Mouse (Mus musculus): ENCODE measurements around the gene Zfp62.

Zfp62 gene

DNA sequence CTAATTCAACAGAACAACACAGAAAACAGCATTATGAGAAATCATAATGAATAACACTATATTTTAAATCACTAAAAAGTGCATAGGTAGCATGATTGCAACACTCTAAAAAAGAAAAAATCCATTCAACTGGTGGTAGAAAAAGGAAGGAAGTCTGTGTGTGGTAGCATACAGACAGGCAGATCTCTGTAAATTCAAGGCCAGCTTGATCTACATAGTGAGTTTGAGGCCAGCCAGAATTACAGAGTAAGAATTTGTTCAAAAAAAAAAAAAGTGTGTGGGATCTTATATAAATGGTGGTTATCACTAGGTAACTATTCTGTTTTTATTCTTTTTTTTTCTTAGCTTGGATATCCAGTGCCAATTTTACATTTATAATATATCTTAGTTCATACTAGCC lies 1.9 kb upstream of the Zfp62 start:
- POLR2A ChIA-PET, result interaction anchor here in 2 of 4 experiments (0.5 to 3.4 kb wide), 6 partner anchors 9 to 69 kb away, joined by 3 to 20 read pairs (median 4); no protein-coding TSS in a partner anchor
- CTCF ChIA-PET, result no interaction called here

- ChIA-PET CTCF (interaction anchor here in 1 of 4 experiments (0.9 kb wide), 1 partner anchor 643 kb away, joined by 5 read pairs; no protein-coding TSS in a partner anchor), POLR2A (interaction anchor here in 3 of 4 experiments (0.5 to 3.5 kb wide), 35 partner anchors 9 to 958 kb away, joined by 3 to 22 read pairs (median 6); partner anchors contain the start of genes Btnl9 (in 2 of the 3), Olfr1395 (in 1 of the 3) and Trim41 (in 1 of the 3))
These were observed 1.0 kb upstream of the Zfp62 start for GRCm38 (mm10) chr11:49202071-49202470.

DNA sequence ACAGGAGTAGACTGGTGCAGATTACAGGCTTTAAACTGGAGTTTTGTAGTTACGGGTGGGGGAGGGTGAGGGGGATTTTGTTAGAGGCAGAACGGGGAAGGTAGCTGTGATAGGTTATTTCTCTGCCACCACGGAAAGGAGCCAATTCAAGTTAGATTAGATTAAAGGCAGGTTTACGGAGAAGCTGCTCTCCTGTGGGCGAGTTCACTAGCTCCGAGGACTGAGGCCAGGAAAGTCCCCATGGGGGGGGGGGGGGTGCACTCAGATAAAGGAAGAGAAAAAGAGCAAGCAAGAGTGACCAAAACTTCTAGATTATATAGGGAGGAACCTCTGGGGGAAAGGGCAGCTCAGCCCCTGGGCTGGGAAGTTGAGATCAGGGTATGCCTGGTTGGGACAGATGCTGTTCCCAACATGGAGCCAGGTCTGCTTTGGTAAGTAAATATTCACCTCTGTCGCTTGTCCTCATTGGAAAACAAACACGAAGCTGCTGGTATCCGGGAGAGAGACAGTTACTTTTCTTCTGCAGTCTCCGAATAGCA lies 500 bp upstream of the Zfp62 start:
- ChIA-PET POLR2A (interaction anchor here (0.5 to 4.1 kb wide), 57 partner anchors 8 to 1511 kb away, joined by 3 to 25 read pairs (median 5); partner anchors contain the start of genes Mgat1 (in 3 of the 4), Btnl9 (in 2 of the 4), Trim41 (in 2 of the 4) and Olfr1395 (in 1 of the 4)), CTCF (interaction anchor here in 1 of 4 experiments (0.9 kb wide), 1 partner anchor 643 kb away, joined by 5 read pairs; no protein-coding TSS in a partner anchor)

DNA sequence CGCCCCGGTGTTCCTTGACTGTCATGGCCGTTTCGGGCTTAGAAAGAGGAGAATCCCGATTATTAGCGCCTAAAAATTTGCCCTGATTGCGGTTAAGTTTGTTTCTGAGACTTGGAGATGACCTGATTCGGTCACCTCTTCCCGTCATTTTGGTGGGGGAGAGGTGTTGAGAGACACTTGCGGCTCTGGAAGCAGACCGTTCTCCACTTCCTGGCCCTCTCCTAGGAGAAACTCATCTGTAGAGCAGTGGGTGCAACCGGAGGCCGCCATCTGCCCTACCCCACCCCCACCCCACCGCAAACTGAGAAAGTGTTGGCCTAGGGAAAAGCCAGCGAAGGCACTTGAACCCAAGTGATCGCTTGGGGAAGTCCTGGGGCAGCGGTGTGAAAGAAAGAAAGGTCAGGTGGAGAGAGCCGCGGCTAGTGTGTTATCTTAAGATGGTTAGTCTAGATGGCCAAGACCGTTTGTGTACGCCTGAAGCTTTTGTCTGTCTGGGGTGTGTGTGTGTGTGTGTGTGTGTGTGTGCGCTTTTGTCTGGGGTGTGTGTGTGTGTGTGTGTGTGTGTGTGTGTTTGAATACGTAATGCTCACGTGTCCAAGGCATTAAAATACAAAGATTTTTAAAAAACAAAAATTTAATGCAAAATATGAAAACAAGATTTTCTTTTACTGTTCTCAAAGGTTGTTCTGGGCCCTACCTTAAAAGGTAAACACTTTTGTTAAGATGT lies 842 bp downstream of the Zfp62 start:
- ChIA-PET POLR2A (interaction anchor here (0.6 to 4.1 kb wide), 32 partner anchors 7 to 387 kb away, joined by 3 to 25 read pairs (median 7); partner anchors contain the start of genes Mgat1 (in 2 of the 4), Trim41 (in 2 of the 4) and Btnl9 (in 1 of the 4)), CTCF (no interaction called here)

DNA sequence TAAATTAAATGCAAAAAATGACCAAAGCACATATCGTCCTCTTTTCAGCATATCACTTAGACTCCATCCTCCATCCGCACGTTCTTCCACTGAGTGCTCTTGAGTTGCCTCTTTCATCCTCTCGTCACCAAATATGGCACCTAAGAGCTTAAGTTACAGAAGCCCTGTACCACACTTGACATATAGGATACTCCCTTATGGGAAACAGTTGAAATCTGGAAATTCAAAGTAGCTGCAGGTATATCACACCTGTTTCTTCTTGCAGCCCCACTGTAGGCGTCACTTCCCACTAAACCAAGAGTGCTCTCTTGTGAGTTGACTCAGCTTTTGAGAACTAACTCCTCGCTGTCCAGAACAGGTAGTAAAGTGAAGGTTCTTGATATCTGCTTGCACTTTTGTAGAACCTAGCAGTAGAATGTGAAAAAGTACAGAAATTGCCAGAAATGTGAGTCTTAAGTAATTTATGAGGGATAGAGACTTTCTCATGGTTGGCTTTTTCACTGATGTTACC lies 2.0 kb downstream of the Zfp62 start:
- POLR2A ChIA-PET, result interaction anchor here in 2 of 4 experiments (0.9 to 4.1 kb wide), 4 partner anchors 9 to 41 kb away, joined by 3 to 25 read pairs (median 12); partner anchors contain the start of gene Mgat1 (in 1 of the 2)
- CTCF ChIA-PET, result no interaction called here

GRCm38 (mm10) chr11:49207495-49207894 lies 4.4 kb downstream of the Zfp62 start:
- ChIA-PET POLR2A (interaction anchor here in 1 of 4 experiments (2.4 kb wide), 1 partner anchor 11 kb away, joined by 6 read pairs; no protein-coding TSS in a partner anchor), CTCF (no interaction called here)

DNA sequence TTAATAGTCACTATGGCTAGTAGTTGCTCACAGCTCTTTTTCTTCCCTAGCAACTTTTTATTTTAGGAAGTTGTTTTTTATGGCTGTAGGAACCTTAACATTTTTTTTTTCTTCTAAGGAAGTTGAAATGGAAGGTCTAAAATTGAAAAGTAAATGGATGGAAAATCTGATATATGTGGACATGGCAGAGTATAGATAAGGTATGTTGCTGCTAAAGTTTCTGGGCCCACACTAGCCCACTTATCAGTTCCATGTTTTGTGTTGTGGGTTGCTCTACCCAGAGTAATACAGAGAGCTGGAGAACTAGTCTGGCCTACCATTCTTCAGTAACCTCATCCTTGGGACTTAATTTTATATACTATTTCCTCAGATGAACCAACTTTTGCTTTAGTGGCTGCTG lies 9.5 kb downstream of the Zfp62 start:
- POLR2A ChIA-PET, result interaction anchor here in 2 of 4 experiments (0.6 to 2.6 kb wide), 4 partner anchors 8 to 10 kb away, joined by 3 to 16 read pairs (median 3); partner anchors contain the start of gene Zfp62 (in 2 of the 2)
- CTCF ChIA-PET, result no interaction called here

GRCm38 (mm10) chr11:49213505-49213904 lies 10.4 kb downstream of the Zfp62 start:
- POLR2A ChIA-PET, result interaction anchor here in 2 of 4 experiments (0.8 to 1.2 kb wide), 3 partner anchors 9 to 11 kb away, joined by 3 to 4 read pairs (median 3); partner anchors contain the start of gene Zfp62 (in 2 of the 2)
- CTCF ChIA-PET, result no interaction called here

- CTCF ChIA-PET, result no interaction called here
- POLR2A ChIA-PET, result interaction anchor here in 3 of 4 experiments (1.1 to 2.8 kb wide), 8 partner anchors 11 to 35 kb away, joined by 3 to 22 read pairs (median 6); partner anchors contain the start of gene Zfp62 (in 3 of the 3)
These were observed 16.2 kb downstream of the Zfp62 start for GRCm38 (mm10) chr11:49219271-49219670.

DNA sequence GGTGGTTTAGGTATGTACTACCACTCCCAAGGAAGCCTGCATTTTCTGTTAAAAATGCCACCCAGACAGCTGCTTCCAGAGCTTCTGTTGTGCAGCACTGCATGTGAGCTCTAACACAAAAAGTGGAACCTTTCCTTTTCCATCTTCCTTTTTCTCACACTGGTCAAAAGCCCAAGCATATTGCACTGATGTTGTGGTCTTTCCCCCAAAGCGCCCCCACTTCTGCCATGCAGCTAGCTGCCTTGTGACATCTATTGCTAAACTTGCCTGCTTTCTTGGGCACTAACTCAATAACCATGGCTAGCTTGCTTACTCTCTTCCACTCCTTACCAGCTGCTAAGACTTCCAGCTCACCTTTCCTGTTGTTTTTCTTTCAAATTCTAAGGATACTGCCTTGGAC lies 21.4 kb downstream of the Zfp62 start:
- POLR2A ChIA-PET, result interaction anchor here in 2 of 4 experiments (0.6 to 1.6 kb wide), 2 partner anchors 21 to 430 kb away, joined by 3 read pairs; partner anchors contain the start of gene Zfp62 (in 1 of the 2)
- CTCF ChIA-PET, result no interaction called here

- ChIA-PET CTCF (no interaction called here), POLR2A (interaction anchor here in 2 of 4 experiments (0.9 to 2.8 kb wide), 6 partner anchors 8 to 30 kb away, joined by 3 to 9 read pairs (median 3); partner anchors contain the start of gene Zfp62 (in 1 of the 2))
These were observed 29.7 kb downstream of the Zfp62 start for GRCm38 (mm10) chr11:49232781-49233180.

DNA sequence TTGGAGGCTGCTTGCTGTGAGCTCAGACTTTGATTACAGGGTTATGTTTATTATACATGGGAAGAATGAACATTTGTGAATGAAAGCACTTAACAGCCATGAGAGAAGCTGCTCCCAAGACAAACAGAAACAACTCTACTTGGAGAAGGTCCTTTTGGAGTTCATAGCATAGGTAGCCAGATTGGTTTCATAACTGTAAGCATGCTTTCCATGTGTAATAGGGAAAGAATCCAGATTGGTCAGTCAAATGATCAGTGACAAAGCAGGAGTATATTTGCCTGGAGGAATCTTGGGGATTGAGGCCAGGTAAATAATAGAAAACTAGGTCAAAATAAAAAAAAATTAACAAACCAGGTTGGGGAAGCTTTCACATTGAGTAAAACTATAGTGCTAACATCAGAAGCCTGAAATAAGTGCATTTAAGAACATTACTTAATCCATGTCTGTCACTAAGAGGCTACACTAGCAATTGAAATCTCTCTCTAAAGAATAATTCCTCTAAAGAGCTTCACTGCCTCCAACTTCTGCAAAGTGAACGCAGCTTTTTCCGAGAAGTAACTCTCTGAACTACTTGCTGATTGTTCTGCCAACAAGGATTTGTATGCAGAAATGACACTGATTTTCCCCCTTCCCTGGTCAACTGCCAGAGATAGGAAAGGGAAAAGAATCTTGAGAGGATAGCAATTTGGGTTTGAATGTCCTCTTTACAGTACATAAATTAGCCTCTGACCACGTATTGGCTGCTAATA lies 32.5 kb downstream of the Zfp62 start:
- ChIA-PET POLR2A (interaction anchor here in 3 of 4 experiments (0.7 to 1.3 kb wide), 4 partner anchors 10 to 444 kb away, joined by 3 to 4 read pairs (median 3); partner anchors contain the start of gene Zfp62 (in 2 of the 3)), CTCF (interaction anchor here in 1 of 4 experiments (1.0 kb wide), 1 partner anchor 15 kb away, joined by 3 read pairs; no protein-coding TSS in a partner anchor)

- ChIA-PET POLR2A (no interaction called here), CTCF (no interaction called here)
These were observed 33.8 kb downstream of the Zfp62 start for GRCm38 (mm10) chr11:49236891-49237290.

DNA sequence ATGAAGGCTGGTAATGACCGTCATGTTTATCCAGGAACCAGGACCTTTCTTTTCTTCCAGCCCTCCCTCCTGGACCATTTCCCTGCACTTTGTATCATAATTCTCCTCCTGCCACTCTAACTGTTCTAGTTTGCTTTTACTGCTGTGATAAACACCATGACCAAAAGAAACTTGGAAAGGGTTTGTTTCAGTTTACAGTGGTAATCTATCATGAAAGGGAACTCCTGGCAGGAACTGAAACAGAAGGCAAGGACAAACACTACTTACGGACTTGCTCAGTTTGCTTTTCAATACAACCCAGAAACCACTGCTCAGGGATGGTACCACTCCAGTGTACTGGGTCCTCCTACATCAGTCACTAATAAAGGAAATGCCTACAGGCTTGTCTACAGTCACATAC lies 34.4 kb downstream of the Zfp62 start:
- CTCF ChIA-PET, result no interaction called here

DNA sequence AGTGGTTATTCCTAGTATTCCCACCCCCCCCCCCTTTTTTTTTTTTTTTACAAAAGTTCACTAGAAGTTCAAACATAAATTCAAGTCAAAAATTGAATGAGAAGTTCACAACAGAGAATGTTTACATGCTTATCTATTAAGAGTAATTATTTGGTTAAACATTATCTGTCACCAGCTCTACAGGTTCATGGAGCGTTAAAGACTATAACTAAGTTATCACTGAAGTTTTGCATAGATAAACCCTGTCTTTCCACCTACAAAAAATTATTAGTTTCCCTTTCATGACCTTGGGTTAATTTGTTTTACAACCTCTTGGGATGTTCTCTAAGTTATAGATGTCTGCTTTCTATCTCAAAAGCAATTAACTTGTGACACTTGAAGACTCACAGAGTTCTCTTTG lies 37.2 kb downstream of the Zfp62 start:
- ChIA-PET CTCF (interaction anchor here in 1 of 4 experiments (0.6 kb wide), 1 partner anchor 21 kb away, joined by 3 read pairs; no protein-coding TSS in a partner anchor), POLR2A (interaction anchor here in 1 of 4 experiments (1.1 to 1.2 kb wide), 2 partner anchors 8 to 37 kb away, joined by 3 read pairs; partner anchors contain the start of gene Zfp62)

More for the DNA sequence above, 34.4 kb downstream of the Zfp62 start:
- POLR2A ChIA-PET, result interaction anchor here in 1 of 4 experiments (1.3 kb wide), 1 partner anchor 13 kb away, joined by 3 read pairs; no protein-coding TSS in a partner anchor

DNA sequence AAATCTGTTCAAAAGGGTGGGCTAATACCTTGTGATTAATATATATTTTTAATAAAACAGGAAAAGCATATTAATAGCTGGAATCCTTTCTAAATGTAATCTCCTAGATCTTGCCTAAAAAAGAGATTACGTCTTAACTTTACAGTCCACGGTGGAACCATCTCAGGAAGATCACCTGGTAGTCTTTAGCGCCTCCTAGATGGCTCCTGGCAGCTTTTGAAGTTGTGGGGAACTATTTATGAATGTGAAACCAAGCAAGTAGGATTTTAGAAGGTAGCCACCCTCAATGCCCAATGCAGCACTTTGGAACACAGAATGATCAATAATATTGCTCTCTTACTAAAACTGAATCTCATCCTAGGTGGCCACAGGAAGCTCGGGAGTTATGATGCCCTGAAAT lies 37.8 kb downstream of the Zfp62 start:
- CTCF ChIA-PET, result no interaction called here

DNA sequence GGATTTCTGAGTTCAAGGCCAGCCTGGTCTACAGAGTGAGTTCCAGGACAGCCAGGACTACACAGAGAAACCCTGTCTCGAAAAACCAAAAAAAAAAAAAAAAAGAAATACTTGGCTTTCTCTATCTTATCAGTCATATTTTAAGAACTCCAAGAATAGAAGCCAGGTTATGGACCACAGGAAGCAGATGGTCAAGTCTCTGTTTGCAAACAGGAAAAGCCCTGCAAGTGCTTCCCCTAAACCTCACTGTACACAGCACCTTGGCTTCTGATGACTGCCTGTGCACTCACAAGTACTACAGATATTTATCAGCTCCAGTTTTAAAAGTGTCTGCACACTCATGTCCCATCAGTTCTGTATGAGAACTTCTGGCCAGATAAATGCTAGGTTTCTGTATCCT lies 38.4 kb downstream of the Zfp62 start:
- ChIA-PET POLR2A (interaction anchor here in 2 of 4 experiments (0.8 to 3.1 kb wide), 4 partner anchors 9 to 37 kb away, joined by 3 to 25 read pairs (median 3); partner anchors contain the start of gene Zfp62 (in 1 of the 2)), CTCF (no interaction called here)

More for the DNA sequence above, 37.8 kb downstream of the Zfp62 start:
- POLR2A ChIA-PET, result interaction anchor here in 3 of 4 experiments (0.5 to 3.1 kb wide), 6 partner anchors 9 to 466 kb away, joined by 3 to 25 read pairs (median 3); partner anchors contain the start of gene Zfp62 (in 1 of the 3)
